In the genomic region with DNA sequence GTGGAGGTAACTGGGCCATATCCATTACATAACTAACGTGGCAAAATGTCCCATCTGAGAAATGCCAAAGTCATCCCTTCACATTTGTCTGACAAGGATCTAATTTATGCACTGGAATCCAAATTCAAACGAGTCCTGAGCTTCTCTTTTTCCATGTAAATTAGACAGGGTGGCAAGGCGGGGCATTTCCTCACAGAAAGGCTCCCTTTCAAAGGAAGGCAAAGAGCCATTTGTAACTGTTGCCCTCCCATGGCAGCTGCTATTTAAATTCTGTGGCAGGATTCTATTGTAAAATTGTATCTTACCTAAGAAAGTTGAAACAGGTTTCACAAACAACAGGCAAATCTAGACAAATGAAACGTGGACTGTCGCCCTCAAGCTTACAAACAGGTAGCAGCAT, we compare ENCODE assay signal across 19 mouse cellular contexts. TPM values are rescaled to one million over a fixed set of nuclear protein-coding genes. Genes with fewer than 3 reads are reported as not detected.
DNase-seq lines count a peak whose midpoint lies in the region; ATAC-seq and TF ChIP-seq lines count a peak whose summit lies in the region.
"Had no signal": no experiment of that assay in that cellular context is flagged by ENCODE, and none has a peak within 500 bp of the region (broad histone marks: within the 10 kb centered on the region; RNA-seq: fewer than 3 reads in every experiment).

No protein-coding gene starts in this region.

- H3K9me3 ChIP-seq in midbrain, embryonic 10.5 days (replicated peaks) = no peaks in the 10 kb centered on the region
- H3K9me3 ChIP-seq in midbrain, postnatal 0 days (ENCODE audit: low read length) = no peaks in the 10 kb centered on the region
- no peaks in the 10 kb centered on the region for H3K9me3 ChIP-seq in intestine, embryonic 16.5 days (ENCODE audit: control insufficient read depth, low read length)
- H3K9me3 ChIP-seq: embryonic facial prominence, embryonic 13.5 days; heart, embryonic 13.5 days; intestine, embryonic 15.5 days had no signal

- peak; percentile 63 for DNase-seq in heart, adult 11 months
- no peak for DNase-seq in heart, postnatal 4 days
- DNase-seq in midbrain, embryonic 10.5 days (ENCODE audit: low spot score) = no peak
- no peak for DNase-seq in midbrain, postnatal 0 days (ENCODE audit: low spot score)
- DNase-seq in ES-CJ7 (ENCODE audit: low read depth, low spot score) (peak; percentile 51), R1 (ENCODE audit: low read depth, low spot score) (peak; percentile 22)
- no peak for DNase-seq in left cerebral cortex, postnatal 4 days
- DNase-seq: adrenal gland, postnatal 14 days; cerebellum, adult 18-20 months; cerebellum, adult 9-11 months; cerebellum, postnatal 36 days; gastrocnemius, adult 2 months; gastrocnemius, postnatal 25 days; heart, postnatal 36 days; kidney, adult 2 months had no signal

- H3K4me1 ChIP-seq in midbrain, embryonic 10.5 days = peaks cover 17% of the 10 kb centered on the region
- H3K4me1 ChIP-seq in midbrain, postnatal 0 days (ENCODE audit: insufficient read depth, low read length) = no peaks in the 10 kb centered on the region
- H3K4me1 ChIP-seq in intestine, embryonic 16.5 days (ENCODE audit: control insufficient read depth, insufficient read depth, low read length) = 0 out of 2 replicates have a peak, but pooled peaks cover 5% of the 10 kb centered on the region
- H3K4me1 ChIP-seq: intestine, embryonic 15.5 days had no signal

- 47% methylated on average over 5 of the region's 5 CpGs for WGBS in midbrain, embryonic 10.5 days
- 25% methylated on average over 5 of the region's 5 CpGs for WGBS in midbrain, postnatal 0 days
- 58% methylated on average over 5 of the region's 5 CpGs for WGBS in intestine, embryonic 16.5 days

- H3K27ac ChIP-seq in midbrain, embryonic 10.5 days (replicated peaks) = peak overlapping the region; percentile 55; the same call in 1 of the 2 replicates
- H3K27ac ChIP-seq in midbrain, postnatal 0 days (ENCODE audit: low read depth, low read length) = no peak overlapping the region
- H3K27ac ChIP-seq in intestine, embryonic 16.5 days (ENCODE audit: low read length) = no peak overlapping the region
- H3K27ac ChIP-seq: embryonic facial prominence, embryonic 13.5 days; gastrocnemius, adult 2 months; heart, embryonic 13.5 days; intestine, embryonic 15.5 days had no signal

- no peak overlapping the region for H3K9ac ChIP-seq in midbrain, postnatal 0 days (replicated peaks; ENCODE audit: low read length, poor library complexity, severe bottlenecking)
- H3K9ac ChIP-seq in intestine, embryonic 16.5 days (ENCODE audit: low read depth, low read length) = no peak overlapping the region
- H3K9ac ChIP-seq: embryonic facial prominence, embryonic 13.5 days; heart, embryonic 13.5 days; intestine, embryonic 15.5 days had no signal

- intact Hi-C loops in left cerebral cortex, postnatal 4 days (cut with DNase I) = no loop called here

- no peak for TF ChIP-seq CTCF in midbrain, postnatal 0 days (IDR thresholded peaks at IDR 0.05)

- H3K4me2 ChIP-seq in midbrain, postnatal 0 days (ENCODE audit: low read depth, low read length, poor library complexity, severe bottlenecking) = no peak overlapping the region
- H3K4me2 ChIP-seq in intestine, embryonic 16.5 days (ENCODE audit: low read depth, low read length) = no peak overlapping the region
- H3K4me2 ChIP-seq: embryonic facial prominence, embryonic 13.5 days; heart, embryonic 13.5 days; intestine, embryonic 15.5 days had no signal

- no peaks in the 10 kb centered on the region for H3K36me3 ChIP-seq in midbrain, embryonic 10.5 days
- H3K36me3 ChIP-seq in midbrain, postnatal 0 days (ENCODE audit: insufficient read depth, low read length) = no peaks in the 10 kb centered on the region
- no peaks in the 10 kb centered on the region for H3K36me3 ChIP-seq in intestine, embryonic 16.5 days (ENCODE audit: control insufficient read depth, insufficient read depth, low read length)
- H3K36me3 ChIP-seq: embryonic facial prominence, embryonic 13.5 days; heart, embryonic 13.5 days; intestine, embryonic 15.5 days had no signal

- no peak for ATAC-seq in midbrain, postnatal 0 days (ENCODE audit: low FRiP score)
- no peak for ATAC-seq in intestine, embryonic 16.5 days
- ATAC-seq: intestine, embryonic 15.5 days had no signal

- no peaks in the 10 kb centered on the region for H3K27me3 ChIP-seq in midbrain, embryonic 10.5 days (ENCODE audit: low read depth, poor library complexity, severe bottlenecking)
- H3K27me3 ChIP-seq in midbrain, postnatal 0 days (ENCODE audit: insufficient read depth, low read length) = no peaks in the 10 kb centered on the region
- no peaks in the 10 kb centered on the region for H3K27me3 ChIP-seq in intestine, embryonic 16.5 days (replicated peaks; ENCODE audit: control insufficient read depth, insufficient read depth, low read length)
- H3K27me3 ChIP-seq: heart, embryonic 13.5 days; intestine, embryonic 15.5 days had no signal

- no peak overlapping the region for H3K4me3 ChIP-seq in midbrain, embryonic 10.5 days
- no peak overlapping the region for H3K4me3 ChIP-seq in midbrain, postnatal 0 days (ENCODE audit: low read depth, low read length)
- H3K4me3 ChIP-seq in intestine, embryonic 16.5 days (ENCODE audit: low read length) = no peak overlapping the region
- H3K4me3 ChIP-seq: embryonic facial prominence, embryonic 13.5 days; gastrocnemius, adult 2 months; heart, embryonic 13.5 days; intestine, embryonic 15.5 days had no signal

RNA-seq across cellular contexts. Expression of gene Itpr2, which starts 43.6 kb away (rescaled TPM):
- 10 to 100 TPM; 38.6 to 45.5 TPM for total RNA-seq in heart, postnatal 4 days (2021)
- 4.4 and 5.2 TPM in 2 replicates for polyA plus RNA-seq in midbrain, embryonic 10.5 days (2016; fragmentation: Nextera tagmentation; extraction: Ambion mirVana)
- total RNA-seq in midbrain, postnatal 0 days (2014; rRNA removed) = 12.9 and 15.9 TPM in 2 replicates
- polyA plus RNA-seq in midbrain, postnatal 0 days (2015; fragmentation: Nextera tagmentation; extraction: Ambion mirVana) = 9.1 and 9.6 TPM in 2 replicates
- total RNA-seq in left cerebral cortex, postnatal 4 days (2021) = 10 to 100 TPM; 11.3 to 12.9 TPM
- polyA plus RNA-seq in intestine, embryonic 16.5 days (2015; fragmentation: Nextera tagmentation; extraction: Ambion mirVana) = 7.5 and 8.5 TPM in 2 replicates

Comparison
In these comparisons a context has a peak if more than half of its experiments do, and no peak if none do; other contexts are left out.
1. DNase-seq: peak in heart, adult 11 months (single experiment), ES-CJ7 (single experiment) and R1 (single experiment); none in heart, postnatal 4 days (single experiment), midbrain, embryonic 10.5 days (single experiment), midbrain, postnatal 0 days (single experiment) and left cerebral cortex, postnatal 4 days (single experiment).